In genomic region chr17:27675453-27675852, GRCm38 (mm10) we compare ENCODE assay signal across 15 mouse cellular contexts. TPM values are rescaled to one million over a fixed set of nuclear protein-coding genes. Genes with fewer than 3 reads are reported as not detected.
DNase-seq lines count a peak whose midpoint lies in the region; TF ChIP-seq lines count a peak whose summit lies in the region.
"Had no signal": no experiment of that assay in that cellular context is flagged by ENCODE, and none has a peak within 500 bp of the region (broad histone marks: within the 10 kb centered on the region; RNA-seq: fewer than 3 reads in every experiment).

No protein-coding gene starts in this region.

- TF ChIP-seq POLR2A in cerebellum, adult 2 months (IDR thresholded peaks at IDR 0.05; ENCODE audit: borderline replicate concordance, insufficient read depth, low read length) = no peak

- peak in 1 of 2 experiments; percentile 46 for DNase-seq in cerebellum, adult 2 months
- no peak for DNase-seq in cerebellum, adult 11 months
- DNase-seq in kidney, postnatal 4 days = peak; percentile 20 to 28
- no peak for DNase-seq in kidney, postnatal 14 days
- DNase-seq in right cerebral cortex, postnatal 14 days = peak; percentile 37
- DNase-seq in right cerebral cortex, adult 18-20 months = no peak
- no peak for DNase-seq in thymus, postnatal 4 days
- no peak for DNase-seq in kidney, adult 18-20 months
- DNase-seq: adrenal gland, postnatal 25 days; B cell, adult 2 months; heart, postnatal 14 days; kidney, adult 11 months; spleen, adult 18-20 months; thymus, adult 18-20 months had no signal

- H3K4me1 ChIP-seq in cerebellum, adult 2 months (ENCODE audit: control insufficient read depth, insufficient read depth, low read length) = peaks cover 63% of the 10 kb centered on the region

- no peak overlapping the region for H3K4me3 ChIP-seq in cerebellum, adult 2 months (replicated peaks; ENCODE audit: insufficient read depth, low read depth, low read length)

- TF ChIP-seq CTCF in cerebellum, adult 2 months (IDR thresholded peaks at IDR 0.05; ENCODE audit: borderline replicate concordance, insufficient read depth, low read depth, low read length) = peak; percentile 13; the same call in 1 of the 2 replicates

- WGBS in cerebellum, adult 2 months = 27% methylated on average over 9 of the region's 9 CpGs

- peak overlapping the region; percentile 68 for H3K27ac ChIP-seq in cerebellum, adult 2 months (ENCODE audit: insufficient read depth, low read length)

- no peaks in the 10 kb centered on the region for H3K27me3 ChIP-seq in cerebellum, adult 2 months (ENCODE audit: control insufficient read depth, insufficient read depth, low read length)

RNA-seq across cellular contexts. Expression of gene Pacsin1, which starts 20.1 kb away (rescaled TPM):
- polyA plus RNA-seq in cerebellum, adult 2 months (2012; rRNA removed) = 228 and 244 TPM in 2 replicates

RNA-seq across cellular contexts. Expression of gene Rps10, which starts 39.0 kb away (rescaled TPM):
- polyA plus RNA-seq in cerebellum, adult 2 months (2012; rRNA removed) = 479 and 488 TPM in 2 replicates

RNA-seq across cellular contexts. Expression of gene RPS10-NUDT3, which starts 40.4 kb away (rescaled TPM):
- polyA plus RNA-seq in cerebellum, adult 2 months (2012; rRNA removed) = 0.16 TPM in 2 replicates
- polyA plus RNA-seq: gonadal fat pad, adult 2 months had no signal

RNA-seq across cellular contexts. Expression of gene Nudt3, which starts 52.2 kb away (rescaled TPM):
- 336 and 366 TPM in 2 replicates for polyA plus RNA-seq in cerebellum, adult 2 months (2012; rRNA removed)

RNA-seq across cellular contexts. Expression of gene Spdef, which starts 53.3 kb away (rescaled TPM):
- 1.2 and 1.3 TPM in 2 replicates for polyA plus RNA-seq in cerebellum, adult 2 months (2012; rRNA removed)

Comparison
In these comparisons a context has a peak if more than half of its experiments do, and no peak if none do; other contexts are left out.
1. DNase-seq: peak in kidney, postnatal 4 days (2 of 2) and right cerebral cortex, postnatal 14 days (single experiment); none in cerebellum, adult 11 months (single experiment), kidney, postnatal 14 days (single experiment), right cerebral cortex, adult 18-20 months (single experiment), thymus, postnatal 4 days (single experiment) and kidney, adult 18-20 months (single experiment).